Mouse (Mus musculus) duodenum, adult 2 months (tissue): ENCODE data around the gene Ryr1. TPM values are rescaled to one million over a fixed set of nuclear protein-coding genes. Genes with fewer than 3 reads are reported as not detected.

Source experiments
- polyA plus RNA-seq: library from polyadenylated mRNA; depleted of rRNA; stranded (reverse); fragments of >200 nt; gene quantifications from 2 replicates; pipeline ENCODE4 v1.2.3, GENCODE M21; 2012; ENCODE audit warnings: low replicate concordance; rRNA removed

Ryr1 gene
- polyA plus RNA-seq, result under 0.01 and 0.05 TPM in 2 replicates

GRCm38 (mm10) chr7:29124970-29125369 is at the start of gene Ryr1:
Gene Ryr1, minus strand, starts transcription at chr7:29125179.

GRCm38 (mm10) chr7:29170066-29170754 is 45.2 kb upstream of the Ryr1 start, which contains the start of the genes Ggn and Spred3:
Gene Ggn, plus strand, starts transcription at chr7:29170210.
Gene Spred3, minus strand, starts transcription at chr7:29170411.

GRCm38 (mm10) chr7:29155838-29156782 is 31.1 kb upstream of the Ryr1 start, which contains the start of gene Fam98c:
Gene Fam98c, minus strand, starts transcription at chr7:29156234.

GRCm38 (mm10) chr7:29134693-29135386 is 9.9 kb upstream of the Ryr1 start, which contains the start of gene Rasgrp4:
Gene Rasgrp4, plus strand, starts transcription at chr7:29134851.

GRCm38 (mm10) chr7:28981651-28982273 is 143.2 kb downstream of the Ryr1 start, which contains the start of the genes Eif3k and Map4k1:
Gene Eif3k, minus strand, starts transcription at chr7:28981864.
Gene Map4k1, plus strand, starts transcription at chr7:28982050.

GRCm38 (mm10) chr7:28961927-28962670 is 162.9 kb downstream of the Ryr1 start, which contains the start of gene Actn4:
Gene Actn4, minus strand, starts transcription at chr7:28962340.

Other genes with a start within 250 kb of the Ryr1 start
- 0.06 and 0.21 TPM in 2 replicates for gene Capn12, start 243.8 kb downstream of the Ryr1 start, polyA plus RNA-seq
- gene Actn4, start 162.8 kb downstream of the Ryr1 start, polyA plus RNA-seq, result 595 and 810 TPM in 2 replicates
- gene Eif3k, start 143.3 kb downstream of the Ryr1 start, polyA plus RNA-seq, result 105 and 141 TPM in 2 replicates
- gene Map4k1, start 143.1 kb downstream of the Ryr1 start, polyA plus RNA-seq, result 8.1 and 21.6 TPM in 2 replicates
- gene Rasgrp4, start 9.7 kb upstream of the Ryr1 start, polyA plus RNA-seq, result 3.5 and 4.2 TPM in 2 replicates
- gene Fam98c, start 31.1 kb upstream of the Ryr1 start, polyA plus RNA-seq, result 135 and 295 TPM in 2 replicates
- gene Ggn, start 45.0 kb upstream of the Ryr1 start, polyA plus RNA-seq, result 0.97 and 1.5 TPM in 2 replicates
- gene Spred3, start 45.2 kb upstream of the Ryr1 start, polyA plus RNA-seq, result 1.1 and 2.2 TPM in 2 replicates
- 80.4 and 112 TPM in 2 replicates for gene Psmd8, start 55.5 kb upstream of the Ryr1 start, polyA plus RNA-seq
- 0.19 and 0.48 TPM in 2 replicates for gene Catsperg1, start 88.9 kb upstream of the Ryr1 start, polyA plus RNA-seq
- 22.4 and 52.7 TPM in 2 replicates for gene Kcnk6, start 107.3 kb upstream of the Ryr1 start, polyA plus RNA-seq
- gene Yif1b, start 113.2 kb upstream of the Ryr1 start, polyA plus RNA-seq, result 56.6 and 58.6 TPM in 2 replicates
- gene 2200002D01Rik, start 123.3 kb upstream of the Ryr1 start, polyA plus RNA-seq, result 437 and 814 TPM in 2 replicates
- 764 and 2,886 TPM in 2 replicates for gene Spint2, start 156.7 kb upstream of the Ryr1 start, polyA plus RNA-seq
- gene Ppp1r14a, start 164.1 kb upstream of the Ryr1 start, polyA plus RNA-seq, result 21.4 and 39.1 TPM in 2 replicates
- gene Dpf1, start 178.8 kb upstream of the Ryr1 start, polyA plus RNA-seq, result 0.48 and 2.4 TPM in 2 replicates